Mouse (Mus musculus): ENCODE measurements around the gene Acap3. TPM values are rescaled to one million over a fixed set of nuclear protein-coding genes. Genes with fewer than 3 reads are reported as not detected.
A peak's percentile ranks its signal among the peaks of the same experiment; 100 is the strongest.

Acap3 gene
- total and polyA plus RNA-seq, 3 experiments: 24.5 to 39.1 TPM; not detected in 1

- peaks cover 50% of the 10 kb centered on the region for H3K79me2 ChIP-seq (ENCODE audit: control insufficient read depth, insufficient read depth, low read length, poor library complexity)
- H3K4me1 ChIP-seq (ENCODE audit: control insufficient read depth in 1 of 2, insufficient read depth in 2 of 2, low read length in 2 of 2): peaks cover 3 to 11% of the 10 kb centered on the region in 2 experiments; a peak in 2 of 4 replicates
- H3K9me3 ChIP-seq (replicated peaks; ENCODE audit: insufficient read depth, low read length): no peaks in the 10 kb centered on the region
- peaks cover 9 to 12% of the 10 kb centered on the region in 2 experiments for H3K36me3 ChIP-seq (ENCODE audit: control insufficient read depth in 1 of 2, insufficient read depth in 2 of 2, low read length in 2 of 2)
- TF ChIP-seq GATA1 (IDR thresholded peaks at IDR 0.05; ENCODE audit: low read depth, low read length): 0 out of 2 replicates have a peak, but pooled peaks have one; percentile 32
- no peak for TF ChIP-seq ZKSCAN1 (IDR thresholded peaks at IDR 0.05; ENCODE audit: low read depth, low read length)
- H3K27me3 ChIP-seq (ENCODE audit: control insufficient read depth in 1 of 2, insufficient read depth in 2 of 2, low read length in 2 of 2): no peaks in the 10 kb centered on the region
- peak overlapping the region; percentile 94 for H3K9ac ChIP-seq (ENCODE audit: control insufficient read depth, low read depth, low read length, poor library complexity, severe bottlenecking)
- H3K27ac ChIP-seq (ENCODE audit: control insufficient read depth, low read depth, low read length): peak overlapping the region; percentile 32
- DNase-seq (ENCODE audit: low read depth, low spot score): peak; percentile 52
- peak overlapping the region; percentile 82 to 88 for H3K4me3 ChIP-seq (ENCODE audit: control insufficient read depth in 1 of 2, insufficient read depth in 1 of 2, low read depth in 2 of 2, low read length in 2 of 2)
Observed at GRCm38 (mm10) chr4:155944271-155944670, 52.6 kb downstream of the Acap3 start.

DNA sequence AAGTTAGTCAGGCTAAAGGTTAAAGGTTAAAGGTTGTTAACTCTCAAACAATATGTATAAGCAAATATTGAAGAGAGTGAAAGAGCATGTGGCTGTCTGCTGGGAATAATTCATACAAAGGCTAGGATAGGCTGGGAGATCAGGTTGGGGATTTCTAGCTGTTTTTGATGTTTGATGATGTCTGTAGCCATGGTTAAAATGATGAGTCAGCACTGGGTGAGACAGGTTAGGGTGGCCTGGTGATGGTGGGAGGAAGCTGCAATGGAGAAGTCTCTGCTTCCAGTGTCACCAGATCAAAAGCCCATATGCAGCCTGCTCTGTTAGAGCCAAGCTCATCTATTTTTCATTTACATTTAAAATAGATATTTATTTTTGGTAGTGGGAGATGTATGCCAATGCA, 55.5 kb downstream of the Acap3 start:
- TF ChIP-seq ZKSCAN1 (IDR thresholded peaks at IDR 0.05; ENCODE audit: low read depth, low read length) (no peak), MAX (IDR thresholded peaks at IDR 0.05; ENCODE audit: low read length) (no peak), MEF2A (IDR thresholded peaks at IDR 0.05; ENCODE audit: extremely low read depth, insufficient replicate concordance, low read depth, low read length, poor library complexity, severe bottlenecking) (no peak), NELFE (IDR thresholded peaks at IDR 0.05; ENCODE audit: low read depth, low read length) (no peak), ZC3H11A (IDR thresholded peaks at IDR 0.05; ENCODE audit: low read depth, low read length) (no peak), TCF12 (IDR thresholded peaks at IDR 0.05; ENCODE audit: low read depth, low read length) (no peak), RCOR1 (IDR thresholded peaks at IDR 0.05; ENCODE audit: low read depth, low read length) (no peak), EP300 (IDR thresholded peaks at IDR 0.05; ENCODE audit: low read depth in 1 of 2, low read length in 2 of 2) (no peak), SIN3A (IDR thresholded peaks at IDR 0.05; ENCODE audit: low read length) (no peak), POLR2AphosphoS2 (IDR thresholded peaks at IDR 0.05; ENCODE audit: low read length) (no peak), MAFK (IDR thresholded peaks at IDR 0.05; ENCODE audit: borderline replicate concordance, low read depth, low read length) (no peak), USF2 (IDR thresholded peaks at IDR 0.05; ENCODE audit: borderline replicate concordance in 1 of 2, insufficient read depth in 1 of 2, low read depth in 1 of 2, low read length in 2 of 2) (no peak), E2F4 (IDR thresholded peaks at IDR 0.05; ENCODE audit: borderline replicate concordance, low read depth, low read length) (no peak), POLR2A (IDR thresholded peaks at IDR 0.05; ENCODE audit: control insufficient read depth in 1 of 2, insufficient read depth in 1 of 2, low read depth in 1 of 2, low read length in 2 of 2, poor library complexity in 1 of 2) (no peak)
- Histone ChIP-seq H3K4me1 (ENCODE audit: control insufficient read depth in 1 of 2, insufficient read depth in 2 of 2, low read length in 2 of 2) (peaks cover 3 to 11% of the 10 kb centered on the region in 2 experiments; a peak in 2 of 4 replicates), H3K27me3 (ENCODE audit: control insufficient read depth in 1 of 2, insufficient read depth in 2 of 2, low read length in 2 of 2) (no peaks in the 10 kb centered on the region), H3K27ac (ENCODE audit: control insufficient read depth, low read depth, low read length) (no peak overlapping the region), H3K9me3 (replicated peaks; ENCODE audit: insufficient read depth, low read length) (no peaks in the 10 kb centered on the region), H3K36me3 (ENCODE audit: control insufficient read depth in 1 of 2, insufficient read depth in 2 of 2, low read length in 2 of 2) (peaks cover 12 to 25% of the 10 kb centered on the region in 2 experiments), H3K79me2 (ENCODE audit: control insufficient read depth, insufficient read depth, low read length, poor library complexity) (peaks cover 52% of the 10 kb centered on the region), H3K4me3 (ENCODE audit: control insufficient read depth in 1 of 2, insufficient read depth in 1 of 2, low read depth in 2 of 2, low read length in 2 of 2) (no peak overlapping the region), H3K9ac (ENCODE audit: control insufficient read depth, low read depth, low read length, poor library complexity, severe bottlenecking) (no peak overlapping the region)
- DNase-seq (ENCODE audit: low read depth, low spot score): no peak

All from MEL (cell line).